Mouse (Mus musculus): ENCODE data around the gene Wbp1l.
"Not testable (repeated sequence)": the region's sequence is repeated elsewhere in the genome, so short reads cannot be mapped to it uniquely, and the experiment has no call there.

The Wbp1l gene

GRCm38 (mm10) chr19:46598720-46599252, at the start of gene Wbp1l:
Gene Wbp1l (plus strand): TSS chr19:46599084.
- peak; percentile 93 to 97 for DNase-seq (ENCODE audit: low read depth in 2 of 2, low spot score in 2 of 2)

DNA sequence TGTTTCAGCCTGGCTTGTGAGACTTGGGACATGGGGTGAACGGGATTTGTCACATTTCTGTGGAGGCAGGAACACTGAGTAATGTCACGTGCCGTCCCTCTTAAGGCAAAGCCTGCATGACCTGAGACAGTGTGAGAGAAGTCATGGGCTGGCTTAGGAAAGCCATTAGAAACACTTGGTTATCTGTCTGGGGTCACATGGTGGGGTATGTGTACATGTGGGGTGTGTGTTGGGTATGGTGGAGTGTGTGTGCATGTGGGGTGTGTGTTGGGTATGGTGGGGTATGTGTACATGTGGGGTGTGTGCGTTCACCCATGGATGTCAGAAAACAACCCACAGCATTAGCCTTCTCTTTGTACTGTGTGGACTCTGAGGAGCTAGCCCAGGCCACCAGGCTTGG, 48.5 kb upstream of the Wbp1l start:
- DNase-seq (ENCODE audit: low read depth in 2 of 2, low spot score in 2 of 2) = no peak

DNA sequence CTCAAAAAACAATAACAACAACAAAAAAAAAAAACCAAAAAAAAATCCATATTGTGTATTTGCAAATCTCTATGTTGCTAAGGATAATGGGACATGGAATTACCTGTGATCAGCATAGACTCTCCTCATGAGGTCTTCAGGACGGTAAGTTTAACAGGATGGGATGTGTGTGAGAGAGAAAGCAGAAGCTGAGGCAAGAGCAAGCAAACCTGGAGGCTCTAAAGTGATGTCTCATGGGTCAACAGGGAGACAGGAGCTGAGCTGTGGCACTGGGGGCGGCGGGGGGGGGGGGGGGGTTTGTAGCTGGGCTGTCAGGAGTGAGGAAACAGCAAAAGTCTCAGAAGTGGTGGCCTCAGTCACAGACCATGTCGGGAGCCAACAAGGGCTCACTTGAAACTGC, 46.4 kb upstream of the Wbp1l start:
- DNase-seq (ENCODE audit: low read depth in 2 of 2, low spot score in 2 of 2) = no peak

DNA sequence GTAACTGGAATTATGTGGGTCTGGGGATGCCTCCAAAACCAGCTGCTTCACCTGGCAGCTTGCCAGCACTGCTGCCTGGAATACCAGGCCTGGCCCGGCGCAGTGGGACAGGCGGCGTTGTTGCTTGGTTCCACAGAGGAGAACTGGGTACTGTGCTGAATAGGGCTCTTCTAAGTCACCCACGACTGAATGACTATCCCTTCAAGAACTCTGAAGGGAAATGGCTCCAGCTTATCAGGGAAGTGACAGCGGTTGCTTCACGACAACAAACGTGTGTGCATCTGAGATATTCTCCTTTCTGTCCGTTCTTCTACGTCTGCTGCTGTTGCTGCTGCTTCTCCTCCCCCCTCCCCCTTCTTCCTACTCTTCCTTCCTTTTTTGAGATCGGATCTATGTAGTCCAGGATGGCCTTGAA, 45.3 kb upstream of the Wbp1l start:
- no peak for DNase-seq (ENCODE audit: low read depth in 2 of 2, low spot score in 2 of 2)

DNA sequence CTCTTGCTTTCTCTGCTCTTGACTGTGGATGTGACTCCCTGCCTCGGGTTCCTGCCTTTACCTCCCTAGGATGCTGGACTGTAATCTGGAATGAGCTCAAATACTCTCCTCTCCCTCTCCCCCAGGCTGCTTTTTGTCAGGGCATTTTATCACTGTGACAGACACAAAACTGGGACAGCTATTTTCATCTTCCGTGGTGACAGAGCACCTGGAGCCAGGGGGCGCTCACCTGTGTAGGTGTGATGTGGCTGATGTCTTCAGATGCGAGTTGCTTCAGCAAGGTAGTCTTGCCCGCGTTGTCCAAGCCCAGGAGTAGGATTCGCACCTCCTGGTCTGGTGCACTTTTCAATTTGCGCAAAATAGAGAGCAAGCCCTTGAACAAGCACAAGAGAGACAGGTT, 40.9 kb upstream of the Wbp1l start:
- DNase-seq (ENCODE audit: low read depth in 2 of 2, low spot score in 2 of 2) = no peak

GRCm38 (mm10) chr19:46558631-46559030, 40.3 kb upstream of the Wbp1l start:
- no peak for DNase-seq (ENCODE audit: low read depth in 2 of 2, low spot score in 2 of 2)

DNA sequence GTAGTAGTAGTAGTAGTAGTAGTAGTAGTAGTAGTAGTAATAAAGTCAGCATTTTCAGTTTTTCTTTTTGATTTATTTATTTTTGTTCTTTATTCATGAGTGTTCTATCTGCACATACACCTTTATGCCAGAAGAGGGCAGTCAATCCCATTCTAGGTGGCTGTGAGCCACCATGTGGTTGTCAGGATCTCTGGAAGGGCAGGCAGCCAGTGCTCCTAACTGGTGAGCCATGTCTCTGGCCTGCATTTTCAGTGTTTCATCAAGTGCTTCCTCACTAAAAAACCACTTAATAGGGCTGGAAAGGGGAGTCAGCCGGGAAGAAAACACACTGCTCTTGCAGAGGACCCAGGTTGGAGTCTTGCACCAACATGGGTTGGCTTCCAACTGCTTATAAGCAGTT, 36.8 kb upstream of the Wbp1l start:
- DNase-seq (ENCODE audit: low read depth in 2 of 2, low spot score in 2 of 2) = peak; percentile 21 to 52

- no peak for DNase-seq (ENCODE audit: low read depth in 2 of 2, low spot score in 2 of 2)
These were observed 36.0 kb upstream of the Wbp1l start for GRCm38 (mm10) chr19:46562581-46563515.

- DNase-seq (ENCODE audit: low read depth in 2 of 2, low spot score in 2 of 2) = no peak
These were observed 35.3 kb upstream of the Wbp1l start for GRCm38 (mm10) chr19:46563603-46564002.

GRCm38 (mm10) chr19:46564043-46564462, 34.8 kb upstream of the Wbp1l start:
- no peak for DNase-seq (ENCODE audit: low read depth in 2 of 2, low spot score in 2 of 2)

DNA sequence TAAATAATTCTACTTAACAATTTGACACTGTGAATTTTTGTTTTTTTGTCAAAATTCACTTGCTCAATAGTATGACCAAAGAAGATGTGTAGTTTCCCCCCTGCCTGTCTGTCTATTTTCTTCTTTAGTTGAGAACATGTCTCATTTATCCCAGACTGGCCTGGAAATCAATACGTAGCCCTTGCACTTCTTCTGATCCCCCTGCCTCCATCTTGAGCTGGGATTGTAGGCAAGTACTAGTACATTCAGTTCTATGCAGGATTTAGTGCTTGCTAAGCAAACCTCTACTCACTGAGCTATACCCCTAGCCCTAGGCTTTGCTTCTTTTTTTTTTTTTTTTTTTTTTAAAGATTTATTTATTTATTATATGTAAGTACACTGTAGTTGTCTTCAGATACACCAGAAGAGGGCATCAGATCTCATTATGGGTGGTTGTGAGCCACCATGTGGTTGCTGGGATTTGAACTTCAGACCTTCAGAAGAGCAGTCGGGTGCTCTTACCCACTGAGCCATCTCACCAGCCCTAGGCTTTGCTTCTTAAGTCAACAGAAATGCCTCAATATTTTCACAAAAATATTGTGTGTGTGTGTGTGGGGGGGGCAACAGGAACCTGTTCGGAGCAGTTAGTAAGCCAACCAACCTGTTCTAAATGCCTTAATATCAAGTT, 27.5 kb upstream of the Wbp1l start:
- not testable (repeated sequence) for DNase-seq (ENCODE audit: low read depth in 2 of 2, low spot score in 2 of 2)

- DNase-seq (ENCODE audit: low read depth in 2 of 2, low spot score in 2 of 2) = no peak
These were observed 27.0 kb upstream of the Wbp1l start for GRCm38 (mm10) chr19:46571878-46572244.

- no peak for DNase-seq (ENCODE audit: low read depth in 2 of 2, low spot score in 2 of 2)
These were observed 26.3 kb upstream of the Wbp1l start for GRCm38 (mm10) chr19:46572548-46572947.

DNA sequence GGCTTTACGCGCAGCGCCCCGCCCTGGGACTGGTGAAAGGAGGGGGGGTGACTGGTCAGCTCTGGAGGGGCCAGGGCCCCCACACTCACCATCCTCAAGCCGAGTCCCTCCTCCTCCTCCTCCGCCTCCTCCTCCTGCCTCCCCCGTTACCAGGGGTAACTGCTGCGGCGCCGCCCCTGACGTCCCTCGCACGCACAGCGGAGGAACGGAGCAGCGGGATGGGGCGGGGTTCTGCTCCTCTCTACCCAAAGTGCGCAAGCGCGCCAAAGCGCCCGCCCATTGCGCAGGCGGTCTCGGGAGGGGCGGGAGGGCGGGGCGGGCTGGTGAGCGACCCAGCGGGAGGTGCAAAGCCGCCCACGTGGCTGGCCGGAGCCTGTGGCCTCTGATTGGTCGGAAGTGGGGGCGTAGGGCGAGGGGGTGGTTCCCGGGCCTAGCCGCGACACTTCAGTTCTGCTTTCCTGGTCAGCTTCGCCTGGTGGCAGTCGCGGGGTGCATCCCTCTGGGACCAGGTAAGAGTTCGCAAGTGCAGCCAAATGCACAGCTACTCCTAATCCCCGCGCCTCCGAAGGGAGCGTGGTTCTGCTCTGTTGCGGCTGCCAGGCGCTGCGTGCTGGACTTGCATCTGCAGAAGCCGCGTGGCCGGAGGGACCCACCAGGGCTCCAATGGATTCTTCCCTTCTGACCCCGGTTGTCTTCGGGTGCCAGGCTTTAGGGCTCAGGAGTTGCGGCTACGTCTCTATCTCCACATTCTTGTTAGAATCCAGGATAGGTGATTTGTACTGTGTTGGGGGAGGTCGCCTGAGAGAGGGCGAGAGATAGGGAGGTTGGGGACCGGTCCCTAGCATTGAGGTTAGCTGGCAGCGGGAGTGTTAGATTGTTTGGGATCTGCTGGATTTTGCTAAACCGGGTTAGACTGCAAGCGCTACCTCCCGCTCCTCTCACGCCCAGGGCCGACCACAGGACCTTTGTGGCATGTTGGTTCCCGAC, 25.6 kb upstream of the Wbp1l start, which contains the start of the genes Arl3 and Sfxn2:
Gene Arl3, minus strand, starts transcription at position 248 of the 987 bp plus-strand sequence.
Gene Sfxn2, plus strand, starts transcription at position 415 of the 987 bp plus-strand sequence.
- DNase-seq (ENCODE audit: low read depth in 2 of 2, low spot score in 2 of 2) = peak; percentile 89 to 90

GRCm38 (mm10) chr19:46573990-46574389, 24.9 kb upstream of the Wbp1l start:
- no peak for DNase-seq (ENCODE audit: low read depth in 2 of 2, low spot score in 2 of 2)

DNA sequence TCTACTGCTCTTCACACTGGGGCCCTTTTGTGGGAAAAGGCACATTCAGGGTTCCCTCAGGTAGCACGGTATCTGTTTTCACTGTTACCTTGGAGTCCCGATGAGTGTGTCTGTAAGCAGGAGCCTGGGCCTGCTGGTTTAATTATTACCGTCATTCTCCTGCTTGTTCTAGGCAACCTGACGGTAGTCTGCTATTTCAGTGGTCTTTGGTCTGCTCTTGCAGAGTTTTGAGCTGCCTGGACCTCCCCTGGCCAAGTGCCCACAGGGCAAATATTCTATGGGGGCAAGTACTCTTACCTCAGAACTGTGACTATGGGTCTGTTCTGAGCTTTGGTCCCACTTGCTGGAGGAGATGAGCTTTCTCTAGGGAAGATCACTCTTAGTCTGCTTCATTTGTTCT, 23.7 kb upstream of the Wbp1l start:
- no peak for DNase-seq (ENCODE audit: low read depth in 2 of 2, low spot score in 2 of 2)

GRCm38 (mm10) chr19:46587823-46588508, 10.9 kb upstream of the Wbp1l start:
- DNase-seq (ENCODE audit: low read depth in 2 of 2, low spot score in 2 of 2) = peak; percentile 72 to 77

DNA sequence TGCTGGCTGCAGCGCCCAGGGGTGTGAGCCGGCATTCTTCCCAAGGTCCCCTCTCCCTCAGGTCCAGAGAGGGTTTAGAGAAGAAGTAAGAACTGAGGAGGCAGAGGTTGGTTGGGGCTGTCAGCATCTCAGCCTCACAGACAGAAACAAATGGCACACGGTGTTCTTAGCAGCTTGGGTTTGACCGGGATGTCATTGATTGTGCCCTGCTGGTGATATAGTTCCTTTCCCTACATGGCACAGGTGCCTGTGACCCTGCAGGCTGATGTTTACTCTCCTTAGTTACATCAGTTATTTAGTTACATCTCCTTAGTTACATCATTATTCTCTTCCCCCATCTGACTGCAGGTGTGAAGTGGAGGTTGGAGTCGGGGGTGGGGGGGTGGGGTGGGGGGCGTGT, 7.3 kb upstream of the Wbp1l start:
- no peak for DNase-seq (ENCODE audit: low read depth in 2 of 2, low spot score in 2 of 2)

GRCm38 (mm10) chr19:46592751-46593439, 6.0 kb upstream of the Wbp1l start:
- no peak for DNase-seq (ENCODE audit: low read depth in 2 of 2, low spot score in 2 of 2)

DNA sequence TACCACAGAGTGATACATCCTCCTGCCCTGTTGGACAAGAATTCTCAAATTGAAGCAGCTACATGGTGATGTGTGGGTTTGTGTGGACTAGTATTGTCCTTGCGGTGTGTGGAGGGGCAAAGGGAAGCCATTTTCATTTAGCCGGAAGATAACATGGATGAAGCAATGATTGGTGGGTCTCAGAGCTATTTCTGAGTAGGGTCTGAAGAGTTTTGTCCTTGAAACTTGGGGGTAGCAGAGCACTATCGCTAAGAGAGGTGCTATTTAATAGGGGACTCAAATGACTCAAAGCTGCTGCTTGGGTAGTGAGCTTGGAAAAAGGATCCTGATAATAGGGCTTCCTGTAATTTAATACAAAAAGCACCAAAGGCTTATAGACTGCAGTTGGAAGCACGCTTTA, 697 bp upstream of the Wbp1l start:
- no peak for DNase-seq (ENCODE audit: low read depth in 2 of 2, low spot score in 2 of 2)

Data from CD8-positive naive resting alpha-beta T cell, adult 2 months (primary cell).